Mouse (Mus musculus) heart, embryonic 10.5 days (tissue): Measurements from ENCODE around the gene Milr1. TPM values are rescaled to one million over a fixed set of nuclear protein-coding genes. Genes with fewer than 3 reads are reported as not detected.
"Not testable (repeated sequence)": the region's sequence is repeated elsewhere in the genome, so short reads cannot be mapped to it uniquely, and the experiment has no call there.

ENCODE experiments used
- DNase-seq: peaks from one replicate; pipeline ENCODE4 v3.0.0-alpha.2; 2017; ENCODE audit warnings: low spot score
- H3K27ac ChIP-seq: fragments of 300-500 bp; sonication (generic); 2 replicates; pipeline ENCODE4 v1.5.1; 2016; ENCODE audit warnings: mild to moderate bottlenecking
- H3K27me3 ChIP-seq: fragments of 300-500 bp; sonication (generic); 2 replicates; pipeline ENCODE4 v1.6.1; 2016; ENCODE audit warnings: mild to moderate bottlenecking; ENCODE audit not compliant: poor library complexity, insufficient read depth, severe bottlenecking
- H3K36me3 ChIP-seq: fragments of 300-500 bp; sonication (generic); 2 replicates; pipeline ENCODE4 v1.6.1; 2016; ENCODE audit warnings: mild to moderate bottlenecking, moderate library complexity
- H3K4me1 ChIP-seq: fragments of 300-500 bp; sonication (generic); 2 replicates; pipeline ENCODE4 v1.6.1; 2016; ENCODE audit warnings: mild to moderate bottlenecking
- H3K4me3 ChIP-seq: fragments of 300-500 bp; sonication (generic); 2 replicates; pipeline ENCODE4 v1.5.1; 2016; ENCODE audit warnings: mild to moderate bottlenecking, moderate library complexity
- H3K9me3 ChIP-seq: fragments of 300-500 bp; sonication (generic); 2 replicates; pipeline ENCODE4 v1.6.1; 2016; ENCODE audit warnings: mild to moderate bottlenecking, moderate library complexity
- WGBS: fragments of 180-500 bp; shearing (Covaris S2); methylation state at CpG from one replicate; pipeline ENCODE4 v1.1.7; 2016; 5-methylcytosine and 5-hydroxymethylcytosine counted together
- polyA plus RNA-seq: library from polyadenylated mRNA; unstranded; fragments of >200 nt; fragmentation: Nextera tagmentation; extraction: Ambion mirVana; gene quantifications from 2 replicates; pipeline ENCODE4 v1.2.1, GENCODE M21; 2016

The Milr1 gene
- polyA plus RNA-seq, 1 experiment from 2014 or later, result 1.2 TPM

- peaks cover 64% of the 10 kb centered on the region for H3K36me3 ChIP-seq
- peak; percentile 66 for DNase-seq
- 90% methylated on average over 4 of the region's 4 CpGs for WGBS
- no peak overlapping the region for H3K4me3 ChIP-seq
- H3K9me3 ChIP-seq, result no peaks in the 10 kb centered on the region
- H3K27ac ChIP-seq, result no peak overlapping the region
- H3K27me3 ChIP-seq, result no peaks in the 10 kb centered on the region
- H3K4me1 ChIP-seq, result peaks cover 26% of the 10 kb centered on the region
Observed at GRCm38 (mm10) chr11:106766611-106767162, 15.7 kb downstream of the Milr1 start.

DNA sequence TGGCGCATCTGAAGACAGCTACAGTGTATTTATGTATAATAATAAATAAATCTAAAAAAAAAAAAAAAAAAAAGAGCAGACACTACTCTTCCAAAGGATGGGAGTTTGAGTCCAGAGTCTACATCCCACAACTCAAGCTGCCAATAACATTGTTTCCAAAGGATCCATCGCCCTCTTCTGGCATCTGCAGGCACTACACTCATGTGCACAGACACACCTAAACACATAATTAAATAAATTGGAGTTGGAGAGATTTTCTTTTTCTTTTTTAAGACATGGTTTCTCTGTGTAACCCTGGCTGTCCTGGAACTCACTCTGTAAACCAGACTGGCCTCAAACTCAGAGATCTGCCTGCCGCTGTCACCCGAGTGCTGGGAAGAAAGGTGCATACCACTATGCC lies 16.5 kb downstream of the Milr1 start:
- WGBS, result 94% methylated on average over 4 of the region's 4 CpGs
- Histone ChIP-seq H3K27me3 (no peaks in the 10 kb centered on the region), H3K36me3 (peaks cover 70% of the 10 kb centered on the region), H3K9me3 (no peaks in the 10 kb centered on the region), H3K27ac (no peak overlapping the region), H3K4me3 (no peak overlapping the region), H3K4me1 (peaks cover 18% of the 10 kb centered on the region)
- DNase-seq, result no peak

DNA sequence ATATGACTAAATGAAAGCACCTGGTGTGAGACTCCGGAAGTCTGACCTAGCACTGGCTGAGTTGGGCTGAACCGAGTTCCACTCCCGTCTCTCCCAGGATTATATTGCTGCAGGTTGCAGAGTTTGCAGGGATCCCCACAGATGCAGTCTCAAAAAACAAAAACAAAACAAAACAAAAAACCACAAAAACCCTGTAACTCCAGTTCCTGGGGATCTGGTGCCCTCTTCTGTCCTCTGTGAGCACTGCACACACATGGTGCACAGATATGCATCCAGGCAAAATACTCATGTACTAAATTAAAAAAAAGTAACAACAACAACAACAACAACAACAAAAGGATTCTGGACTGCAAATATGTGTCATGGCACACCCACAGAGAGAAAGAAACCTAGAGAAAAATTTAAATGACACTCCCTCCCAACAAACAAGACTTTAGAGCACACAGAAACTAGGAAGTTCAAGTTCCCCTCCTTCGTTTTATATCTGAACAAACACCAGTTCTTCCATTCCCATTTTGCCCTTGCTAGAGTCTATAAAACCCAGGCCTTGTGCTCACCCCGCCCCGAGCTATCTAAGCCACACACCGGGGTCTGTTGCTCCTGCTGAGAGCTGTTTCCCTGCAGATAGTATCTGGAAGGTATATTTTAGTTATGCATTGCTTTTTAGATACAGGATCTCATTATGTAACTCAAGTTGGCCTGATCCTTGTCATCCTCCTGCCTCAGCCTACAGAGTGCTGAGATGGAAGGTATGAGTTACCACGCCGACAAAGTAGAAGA lies 19.4 kb downstream of the Milr1 start:
- Histone ChIP-seq H3K27ac (no peak overlapping the region), H3K36me3 (peaks cover 92% of the 10 kb centered on the region), H3K4me3 (no peak overlapping the region), H3K4me1 (no peaks in the 10 kb centered on the region), H3K27me3 (no peaks in the 10 kb centered on the region), H3K9me3 (no peaks in the 10 kb centered on the region)
- WGBS, result 92% methylated on average over 9 of the region's 9 CpGs
- peak; percentile 7 for DNase-seq

GRCm38 (mm10) chr11:106773061-106773460 lies 22.0 kb downstream of the Milr1 start:
- DNase-seq, result peak; percentile 54
- WGBS, result 92% methylated on average over 9 of the region's 9 CpGs
- H3K36me3 ChIP-seq, result peaks cover 83% of the 10 kb centered on the region

GRCm38 (mm10) chr11:106776960-106777359 lies 25.9 kb downstream of the Milr1 start:
- WGBS, result 96% methylated on average over 4 of the region's 4 CpGs
- H3K36me3 ChIP-seq, result peaks cover 71% of the 10 kb centered on the region
- no peaks in the 10 kb centered on the region for H3K27me3 ChIP-seq
- no peak for DNase-seq
- H3K4me3 ChIP-seq, result no peak overlapping the region
- no peaks in the 10 kb centered on the region for H3K9me3 ChIP-seq
- no peak overlapping the region for H3K27ac ChIP-seq
- H3K4me1 ChIP-seq, result peaks cover 8% of the 10 kb centered on the region; the same call in 1 of the 2 replicates

More at GRCm38 (mm10) chr11:106773061-106773460, 22.0 kb downstream of the Milr1 start:
- H3K27me3 ChIP-seq, result no peaks in the 10 kb centered on the region
- peaks cover 4% of the 10 kb centered on the region; the same call in 1 of the 2 replicates for H3K4me1 ChIP-seq
- no peak overlapping the region for H3K4me3 ChIP-seq
- no peak overlapping the region for H3K27ac ChIP-seq
- H3K9me3 ChIP-seq, result no peaks in the 10 kb centered on the region

GRCm38 (mm10) chr11:106777395-106777794 lies 26.4 kb downstream of the Milr1 start:
- Histone ChIP-seq H3K9me3 (no peaks in the 10 kb centered on the region), H3K36me3 (peaks cover 71% of the 10 kb centered on the region), H3K27ac (no peak overlapping the region), H3K27me3 (no peaks in the 10 kb centered on the region), H3K4me3 (no peak overlapping the region; the same call in 1 of the 2 replicates), H3K4me1 (peaks cover 8% of the 10 kb centered on the region; the same call in 1 of the 2 replicates)
- WGBS, result 89% methylated on average over 3 of the region's 3 CpGs
- DNase-seq, result no peak

DNA sequence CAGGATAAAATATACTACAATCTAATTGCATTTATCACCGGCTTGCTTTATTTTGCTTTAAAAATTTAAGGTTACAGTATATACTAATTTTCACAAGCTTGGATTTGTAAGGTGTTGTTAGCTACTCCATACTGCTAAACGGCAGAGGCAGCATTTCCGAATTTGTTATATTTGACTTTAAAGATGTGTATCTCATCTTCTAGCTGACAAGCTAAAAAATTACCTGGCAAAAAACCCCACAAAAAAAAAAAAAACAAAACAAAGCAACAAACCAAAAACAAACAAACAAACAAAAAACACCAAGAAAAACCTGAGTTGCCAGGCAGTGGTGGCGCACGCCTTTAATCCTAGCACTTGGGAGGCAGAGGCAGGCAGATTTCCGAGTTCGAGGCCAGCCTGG lies 27.1 kb downstream of the Milr1 start:
- no peak for DNase-seq
- no peaks in the 10 kb centered on the region for H3K27me3 ChIP-seq
- WGBS, result 91% methylated on average over 7 of the region's 7 CpGs
- H3K27ac ChIP-seq, result no peak overlapping the region
- H3K9me3 ChIP-seq, result no peaks in the 10 kb centered on the region
- H3K4me1 ChIP-seq, result peaks cover 8% of the 10 kb centered on the region; the same call in 1 of the 2 replicates
- peaks cover 71% of the 10 kb centered on the region for H3K36me3 ChIP-seq
- peak overlapping the region; percentile 70; the same call in 1 of the 2 replicates for H3K4me3 ChIP-seq

DNA sequence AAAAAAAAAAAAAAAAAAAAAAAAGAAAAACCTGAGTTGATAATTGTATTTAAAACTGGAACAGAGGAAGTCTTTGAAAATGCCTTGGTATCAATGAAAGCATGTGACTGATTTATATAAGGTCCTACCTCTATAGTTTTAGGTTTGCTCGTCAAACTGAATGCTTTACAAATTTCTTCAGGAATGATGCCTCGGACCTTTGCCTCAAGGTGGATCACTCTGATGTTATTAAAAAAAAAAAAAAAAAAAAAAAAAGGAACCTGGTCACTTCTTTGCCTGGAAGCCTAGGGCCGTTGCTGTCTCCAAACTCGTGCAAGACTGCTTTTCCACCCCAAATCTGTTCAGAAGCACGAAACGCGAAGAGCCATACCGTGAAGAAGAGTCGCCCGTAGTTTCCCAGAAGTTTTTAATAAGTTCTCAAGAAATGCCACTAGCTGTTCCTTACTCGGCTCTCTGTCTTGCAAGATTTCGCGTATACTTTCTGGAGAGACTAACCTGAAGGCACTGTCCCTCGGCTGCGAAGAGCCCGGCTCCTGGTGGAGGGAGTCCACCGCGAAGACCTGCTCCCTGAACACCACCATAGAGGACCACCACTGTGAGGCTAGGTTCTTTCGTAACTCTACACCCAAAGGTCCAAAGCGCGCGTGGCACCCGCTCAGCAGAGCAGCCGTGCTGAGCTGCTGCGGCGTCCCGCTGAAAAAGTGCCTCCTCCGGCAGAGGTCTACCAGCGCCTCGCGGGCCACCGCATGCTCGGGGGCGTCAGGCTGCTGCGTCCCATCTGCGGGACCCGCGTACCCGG lies 27.8 kb downstream of the Milr1 start:
- DNase-seq, result no peak
- 2% methylated on average over 39 of the region's 39 CpGs for WGBS
- H3K4me3 ChIP-seq, result peak overlapping the region; percentile 70
- H3K36me3 ChIP-seq, result peaks cover 71% of the 10 kb centered on the region
- H3K9me3 ChIP-seq, result no peaks in the 10 kb centered on the region
- H3K27ac ChIP-seq, result peak overlapping the region; percentile 93
- H3K27me3 ChIP-seq, result no peaks in the 10 kb centered on the region
- peaks cover 8% of the 10 kb centered on the region; the same call in 1 of the 2 replicates for H3K4me1 ChIP-seq

DNA sequence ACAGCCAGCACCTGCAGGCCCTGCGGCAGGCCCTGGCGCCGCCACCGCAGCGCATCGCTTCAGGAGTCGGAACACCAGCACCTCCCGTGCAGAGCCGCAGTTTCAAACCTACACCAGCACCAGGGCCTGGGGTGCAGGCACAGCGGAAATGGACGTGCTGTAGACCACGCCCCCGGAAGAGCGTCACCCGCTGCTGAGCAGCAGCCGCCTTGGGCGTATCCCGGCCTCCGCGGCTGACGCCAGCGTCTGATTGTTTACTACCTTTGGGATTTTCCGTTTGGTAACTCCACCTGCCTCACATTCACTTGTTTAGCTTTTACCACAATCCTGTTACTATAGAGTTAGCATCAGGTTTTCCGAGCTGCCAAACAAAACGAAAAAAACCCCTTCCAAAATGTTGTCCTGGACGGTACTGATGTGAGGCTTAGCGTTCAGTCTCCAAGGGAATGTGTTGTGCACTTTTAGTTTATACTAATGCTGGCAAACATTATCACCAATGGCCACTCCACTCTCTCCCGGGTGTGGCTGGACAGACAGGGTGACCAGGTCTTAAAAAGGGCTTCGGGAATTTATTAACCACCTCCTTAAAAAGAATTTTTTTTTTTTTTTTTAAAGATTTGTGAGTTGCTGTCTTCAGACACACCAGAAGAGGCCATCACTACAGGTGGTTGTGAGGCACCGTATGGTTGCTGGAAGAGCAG lies 28.5 kb downstream of the Milr1 start, which contains the start of gene Polg2:
TSS of gene Polg2 (minus strand) at position 150 of the 701 bp plus-strand sequence.
- Histone ChIP-seq H3K9me3 (no peaks in the 10 kb centered on the region), H3K36me3 (peaks cover 71% of the 10 kb centered on the region), H3K27ac (peak within 1 kb of the TSS; percentile 93), H3K27me3 (no peaks in the 10 kb centered on the region), H3K4me1 (peaks cover 8% of the 10 kb centered on the region; the same call in 1 of the 2 replicates), H3K4me3 (peak within 1 kb of the TSS; percentile 70)
- WGBS, result 2% methylated on average over 30 of the region's 30 CpGs
- DNase-seq, result peak; percentile 96

- Histone ChIP-seq H3K27ac (peak overlapping the region; percentile 93; the same call in 1 of the 2 replicates), H3K4me3 (peak overlapping the region; percentile 70), H3K4me1 (peaks cover 8% of the 10 kb centered on the region; the same call in 1 of the 2 replicates), H3K36me3 (peaks cover 71% of the 10 kb centered on the region), H3K9me3 (no peaks in the 10 kb centered on the region), H3K27me3 (no peaks in the 10 kb centered on the region)
- no peak for DNase-seq
- WGBS, result 68% methylated on average over 4 of the region's 4 CpGs
Observed at GRCm38 (mm10) chr11:106780089-106780425, 29.0 kb downstream of the Milr1 start.

GRCm38 (mm10) chr11:106780590-106781220 lies 29.7 kb downstream of the Milr1 start:
- Histone ChIP-seq H3K27me3 (no peaks in the 10 kb centered on the region), H3K27ac (no peak overlapping the region), H3K4me1 (peaks cover 11% of the 10 kb centered on the region; the same call in 1 of the 2 replicates), H3K9me3 (no peaks in the 10 kb centered on the region), H3K36me3 (peaks cover 71% of the 10 kb centered on the region), H3K4me3 (no peak overlapping the region)
- 82% methylated on average over 6 of the region's 6 CpGs for WGBS
- no peak for DNase-seq

- H3K9me3 ChIP-seq, H3K4me3 ChIP-seq, H3K27me3 ChIP-seq, DNase-seq, H3K27ac ChIP-seq: not testable (repeated sequence)
- peaks cover 73% of the 10 kb centered on the region for H3K36me3 ChIP-seq
- peaks cover 13% of the 10 kb centered on the region; the same call in 1 of the 2 replicates for H3K4me1 ChIP-seq
- 85% methylated on average over 7 of the region's 7 CpGs for WGBS
Observed at GRCm38 (mm10) chr11:106782271-106782670, 31.2 kb downstream of the Milr1 start.
